Mouse (Mus musculus) E14TG2a.4 (cell line): Measurements from ENCODE around the gene 1810055G02Rik.

ENCODE experiments used
- CTCF ChIP-seq: conservative IDR thresholded peaks from 2 replicates; pipeline ENCODE4 v1.5.1; 2014; ENCODE audit warnings: low read length
- NANOG ChIP-seq: IDR thresholded peaks from 2 replicates; pipeline ENCODE4 v1.6.1; 2014; ENCODE audit warnings: borderline replicate concordance, low read length, mixed read lengths
- POU5F1 ChIP-seq: IDR thresholded peaks from 2 replicates; pipeline ENCODE4 v1.6.1; 2014; ENCODE audit warnings: low read length, borderline replicate concordance

- TF ChIP-seq POU5F1 (no peak), CTCF (no peak), NANOG (no peak)
Observed at GRCm38 (mm10) chr19:3687676-3688171, 20.4 kb upstream of the 1810055G02Rik start.
